Mouse (Mus musculus) testis, postnatal 14 days (tissue): ENCODE data around the gene Gm17606.

Experiments used
- DNase-seq: peaks from one replicate; pipeline ENCODE4 v3.0.0; 2021; ENCODE audit warnings: low spot score

Gm17606 gene

DNA sequence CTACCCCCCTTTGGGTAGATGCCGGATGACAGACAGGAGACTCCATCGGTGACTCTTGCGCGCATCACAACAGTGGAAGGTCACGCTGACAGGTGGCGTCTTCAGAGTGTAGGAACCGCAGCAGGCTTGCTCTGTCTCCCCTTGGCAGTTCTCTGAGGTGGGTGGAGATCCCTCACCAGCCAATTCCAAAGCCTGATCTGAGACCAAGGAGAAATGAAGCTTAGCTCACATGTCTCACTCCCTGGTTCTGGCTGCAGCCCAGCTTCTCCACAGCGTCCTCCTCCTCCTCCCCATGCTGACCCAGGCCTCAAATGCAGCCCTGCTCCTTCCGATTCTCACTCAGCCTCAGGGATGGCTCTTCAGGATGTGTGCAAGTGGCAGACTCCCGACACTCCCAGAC is 15.8 kb upstream of the Gm17606 start:
- no peak for DNase-seq

GRCm38 (mm10) chr14:54628103-54628502 is 12.6 kb upstream of the Gm17606 start:
- DNase-seq, result no peak

DNA sequence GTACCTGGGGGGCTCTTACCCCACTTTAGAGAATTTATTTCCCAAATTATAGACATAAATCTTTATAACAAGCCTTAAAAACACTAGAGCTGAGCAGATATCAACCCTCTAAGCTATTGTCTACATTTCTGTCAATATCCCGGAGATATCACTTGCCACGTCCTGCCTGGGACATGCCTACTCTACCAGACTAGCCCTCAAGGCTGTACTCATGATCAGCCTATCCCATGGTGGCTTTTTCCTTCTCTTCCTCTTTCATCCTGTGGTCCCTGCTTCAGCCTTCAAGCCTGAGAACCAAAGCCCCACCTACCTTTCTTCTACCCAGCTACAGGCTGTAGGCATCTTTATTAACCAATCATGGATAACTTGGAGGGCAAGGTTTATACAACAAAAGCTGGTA is 11.0 kb upstream of the Gm17606 start:
- DNase-seq, result no peak

DNA sequence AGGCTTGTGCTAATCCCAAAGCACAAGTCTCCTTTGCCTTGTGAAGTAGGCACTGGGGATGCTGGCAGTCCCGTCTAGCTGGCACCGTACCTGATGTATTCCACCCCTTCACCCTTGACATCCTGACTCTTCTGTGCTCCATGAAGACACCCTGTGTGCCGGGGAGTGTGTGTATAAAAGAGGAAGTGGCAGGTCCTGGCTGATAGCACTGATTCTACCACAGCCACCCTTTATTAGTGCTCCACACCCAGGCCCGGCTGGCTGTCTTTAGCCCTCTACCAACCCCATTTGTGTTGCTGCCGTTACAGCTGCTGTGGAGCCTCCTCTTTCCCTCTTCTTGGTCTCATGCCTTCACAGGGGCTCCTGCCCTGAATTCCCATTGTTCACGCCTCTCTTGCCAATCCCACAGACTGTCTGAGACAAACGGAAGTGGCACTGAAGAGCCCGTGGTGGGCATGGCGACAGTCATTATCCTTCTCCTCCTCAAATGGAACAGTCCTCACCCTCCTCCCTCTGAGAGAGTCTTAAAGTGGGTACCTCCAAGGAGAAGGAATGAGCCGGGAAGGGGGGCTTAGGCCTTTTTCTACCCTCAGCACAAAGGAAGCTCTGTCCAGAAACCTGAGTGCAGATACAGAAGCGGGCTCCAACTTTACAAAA is 10.0 kb upstream of the Gm17606 start:
- DNase-seq, result no peak

GRCm38 (mm10) chr14:54631240-54631599 is 9.5 kb upstream of the Gm17606 start:
- no peak for DNase-seq

GRCm38 (mm10) chr14:54632252-54632651 is 8.5 kb upstream of the Gm17606 start:
- DNase-seq, result no peak

DNA sequence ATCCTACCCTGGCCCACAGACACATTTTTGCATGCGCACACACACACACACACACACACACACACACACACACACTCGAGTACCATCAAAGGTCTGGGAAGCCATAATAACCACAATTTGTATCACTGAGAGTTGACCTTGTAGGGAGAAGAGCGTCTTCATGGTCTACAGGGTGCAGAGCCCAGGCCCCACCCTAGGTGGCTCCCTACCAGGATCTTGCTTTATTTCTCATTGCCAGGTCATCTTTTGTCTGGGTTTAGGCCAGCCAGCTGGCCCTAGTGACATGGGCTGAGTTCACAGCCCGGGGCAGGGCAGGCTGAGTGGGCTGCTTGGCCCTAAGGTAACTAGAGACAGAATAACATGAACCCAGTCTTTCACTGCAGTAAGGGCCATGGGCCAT is 6.6 kb upstream of the Gm17606 start:
- no peak for DNase-seq

DNA sequence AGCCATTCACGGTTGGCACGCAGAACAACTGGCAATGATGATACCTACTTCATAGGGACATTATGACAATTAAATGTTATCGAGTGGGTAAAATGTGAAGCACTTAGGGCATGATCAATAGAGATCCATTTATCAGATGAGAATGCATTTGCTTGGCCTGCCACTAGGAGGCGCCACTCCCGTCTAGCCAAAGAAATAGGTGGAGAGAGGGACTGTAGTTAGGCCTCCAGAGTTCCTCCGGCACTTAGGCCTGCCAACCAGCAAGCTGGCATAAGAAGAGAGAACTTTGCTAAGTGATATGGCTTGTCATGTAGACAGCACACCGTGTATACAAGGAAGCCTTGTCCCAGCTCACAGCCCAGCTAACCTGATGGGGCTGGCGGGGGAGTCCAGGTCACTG is 3.8 kb upstream of the Gm17606 start:
- DNase-seq, result no peak

- no peak for DNase-seq
These were observed 2.5 kb upstream of the Gm17606 start for GRCm38 (mm10) chr14:54638210-54638609.

DNA sequence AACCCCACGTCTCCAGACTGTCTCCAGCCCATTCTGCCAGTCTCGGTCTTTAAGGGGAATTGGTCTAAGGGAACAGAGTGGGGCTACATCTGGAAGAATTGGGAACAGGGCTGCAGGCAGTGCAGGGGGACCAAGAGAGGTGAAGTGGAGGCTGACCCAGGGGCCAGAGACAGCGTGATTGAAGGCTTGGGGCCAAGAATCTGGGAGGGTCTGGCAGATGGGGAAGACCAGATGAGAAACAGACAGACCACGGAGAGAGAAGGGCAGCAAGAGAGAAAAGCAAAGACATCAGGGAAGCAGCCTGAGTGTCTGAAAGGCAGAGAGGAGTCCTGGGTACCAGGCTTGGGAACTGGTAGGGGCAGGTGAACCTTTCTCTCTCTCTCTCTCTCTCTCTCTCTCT is 631 bp upstream of the Gm17606 start:
- DNase-seq, result no peak

DNA sequence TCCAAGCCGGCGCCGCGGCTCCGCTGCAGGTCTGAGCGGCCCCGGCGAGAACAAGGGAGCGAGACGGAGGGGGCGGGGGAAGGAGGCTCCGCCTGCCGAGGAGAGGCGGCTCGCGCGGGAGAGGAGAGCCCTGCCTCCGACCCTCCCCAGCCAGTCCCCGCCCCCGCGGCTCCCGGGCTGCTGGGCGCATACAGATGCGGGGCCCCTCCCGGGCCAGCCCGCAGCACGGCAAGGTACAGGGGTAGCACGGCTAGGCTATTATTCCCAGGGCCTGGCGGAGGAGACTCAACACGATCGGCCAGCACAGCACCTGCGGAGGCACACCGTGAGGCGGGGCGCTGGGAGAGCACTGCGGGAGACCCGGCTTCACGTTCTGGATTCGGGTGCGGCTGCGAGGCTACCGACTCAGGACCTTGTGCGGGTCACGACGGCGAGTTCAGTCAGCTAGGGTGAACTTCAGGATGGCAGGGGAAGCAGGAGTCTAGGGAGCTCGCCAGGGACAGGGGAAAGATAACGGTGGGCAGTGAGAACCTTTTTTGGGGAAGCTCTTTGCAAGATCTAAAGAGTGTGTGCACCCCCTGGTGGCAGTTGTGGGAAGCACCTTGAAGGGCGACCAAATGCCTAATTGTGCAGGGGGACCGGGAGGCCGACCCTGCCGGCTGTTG is 685 bp downstream of the Gm17606 start, which contains the start of gene Cdh24:
Gene Cdh24, minus strand, starts transcription at position 60 of the 665 bp plus-strand sequence.
- peak; percentile 85 for DNase-seq

- DNase-seq, result no peak
These were observed 1.6 kb downstream of the Gm17606 start for GRCm38 (mm10) chr14:54642224-54642944.

- no peak for DNase-seq
These were observed 2.3 kb downstream of the Gm17606 start for GRCm38 (mm10) chr14:54643011-54643410.

DNA sequence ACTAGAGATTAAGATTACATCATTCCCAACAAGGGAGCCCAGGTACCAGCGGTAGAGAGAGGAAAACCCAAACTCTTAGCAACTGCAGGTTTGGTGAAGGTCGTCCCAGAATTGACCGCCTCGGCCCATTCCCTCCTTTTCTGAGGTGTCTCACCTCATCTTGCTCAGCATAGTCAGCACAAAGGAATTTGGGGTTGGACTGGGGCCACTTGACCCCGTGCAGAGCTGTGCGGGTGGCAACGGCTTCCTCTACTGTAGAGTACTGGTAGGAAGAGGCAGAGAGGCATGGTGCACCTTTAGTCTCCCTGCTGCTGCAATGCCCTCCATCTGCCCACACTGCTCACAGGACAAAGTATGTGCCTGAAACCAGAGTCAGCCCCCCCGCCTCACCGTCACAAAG is 3.5 kb downstream of the Gm17606 start:
- no peak for DNase-seq

GRCm38 (mm10) chr14:54646455-54646854 is 5.7 kb downstream of the Gm17606 start:
- DNase-seq, result no peak

DNA sequence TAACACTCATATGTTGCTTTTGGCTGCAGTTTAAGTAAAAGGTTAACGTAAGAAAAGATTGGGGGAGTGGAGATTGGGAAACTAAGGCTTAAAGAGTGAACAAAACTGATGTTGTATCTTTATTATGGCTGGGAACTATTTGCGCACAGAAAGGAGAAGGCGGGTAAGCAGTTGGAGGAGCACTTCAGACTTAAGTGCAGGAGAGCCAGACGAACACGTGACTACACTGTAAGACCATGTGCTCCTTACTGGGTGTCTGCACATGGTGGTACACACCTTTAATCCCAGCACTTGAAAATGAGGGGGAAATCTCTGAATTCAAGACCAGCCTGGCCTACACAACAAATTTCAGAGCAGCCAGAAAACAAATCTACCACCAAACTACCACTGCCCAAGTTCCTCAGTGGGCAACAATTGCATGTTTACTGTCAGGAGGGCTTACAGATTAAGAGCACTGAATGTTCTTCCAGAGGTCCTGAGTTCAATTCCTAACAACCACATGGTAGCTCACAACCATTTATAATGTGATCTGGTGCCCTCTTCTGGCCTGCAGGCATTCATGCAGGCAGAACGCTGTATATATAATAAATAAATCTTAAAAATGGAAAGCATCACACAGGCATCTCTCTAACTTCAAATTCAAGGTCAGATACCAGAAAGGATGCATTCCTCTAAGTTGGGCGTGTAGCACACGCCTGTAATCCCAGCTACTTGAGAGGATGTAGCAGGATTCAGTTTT is 6.3 kb downstream of the Gm17606 start:
- no peak for DNase-seq

DNA sequence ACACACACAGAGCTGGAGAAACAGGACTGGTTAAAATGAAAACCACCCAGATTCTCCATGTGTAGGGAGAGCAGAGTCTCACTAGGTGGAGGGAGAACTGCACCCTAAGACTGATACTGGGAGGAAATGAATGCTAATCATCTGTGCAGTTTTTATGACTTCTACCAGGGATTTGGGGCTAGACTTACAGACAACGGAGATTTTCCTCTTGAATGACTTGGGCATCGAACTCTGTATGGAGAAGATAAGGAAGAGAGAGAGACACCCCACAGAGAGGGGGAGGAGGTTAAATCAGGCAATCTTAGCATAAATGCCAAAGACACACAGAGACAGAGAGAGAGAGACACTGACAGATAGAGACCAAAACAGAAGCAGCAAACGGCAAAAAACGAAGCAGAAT is 7.1 kb downstream of the Gm17606 start:
- no peak for DNase-seq

GRCm38 (mm10) chr14:54650621-54651454 is 10.1 kb downstream of the Gm17606 start:
- peak; percentile 74 for DNase-seq

GRCm38 (mm10) chr14:54651556-54651955 is 10.8 kb downstream of the Gm17606 start:
- no peak for DNase-seq

- no peak for DNase-seq
These were observed 12.0 kb downstream of the Gm17606 start for GRCm38 (mm10) chr14:54652787-54653186.

- DNase-seq, result peak; percentile 76
These were observed 12.7 kb downstream of the Gm17606 start for GRCm38 (mm10) chr14:54653496-54653895.

GRCm38 (mm10) chr14:54660009-54660408 is 19.3 kb downstream of the Gm17606 start:
- no peak for DNase-seq
